In genomic region chr2:145574148-145574547, GRCm38 (mm10) we compare ENCODE assay signal across 14 mouse cellular contexts.
"Had no signal": no experiment of that assay in that cellular context is flagged by ENCODE, and none has a peak within 500 bp of the region (broad histone marks: within the 10 kb centered on the region; RNA-seq: fewer than 3 reads in every experiment).

No protein-coding gene starts in this region.

- H3K27me3 ChIP-seq: midbrain, embryonic 12.5 days; neural tube, embryonic 12.5 days; stomach, embryonic 15.5 days had no signal

- H3K4me3 ChIP-seq: midbrain, embryonic 10.5 days; midbrain, embryonic 12.5 days; neural tube, embryonic 12.5 days; stomach, embryonic 15.5 days had no signal

- H3K4me1 ChIP-seq: midbrain, embryonic 10.5 days; midbrain, embryonic 12.5 days; neural tube, embryonic 12.5 days; stomach, embryonic 15.5 days had no signal

- H3K27ac ChIP-seq: midbrain, embryonic 10.5 days; midbrain, embryonic 12.5 days; neural tube, embryonic 12.5 days; stomach, embryonic 15.5 days; stomach, postnatal 0 days had no signal

- DNase-seq: lung, adult 18-20 months; lung, embryonic 14.5 days; lung, postnatal 14 days; lung, postnatal 36 days; midbrain, embryonic 14.5 days; right cerebral cortex, postnatal 14 days; thymus, adult 2 months; thymus, postnatal 25 days; thymus, postnatal 4 days had no signal

- H3K9me3 ChIP-seq: midbrain, embryonic 10.5 days; midbrain, embryonic 12.5 days; neural tube, embryonic 12.5 days; stomach, embryonic 15.5 days had no signal

- H3K36me3 ChIP-seq: midbrain, embryonic 10.5 days; midbrain, embryonic 12.5 days; neural tube, embryonic 12.5 days; stomach, embryonic 15.5 days had no signal
